Mouse (Mus musculus): ENCODE results near the gene Stx1a. TPM values are rescaled to one million over a fixed set of nuclear protein-coding genes. Genes with fewer than 3 reads are reported as not detected.
"Not testable (repeated sequence)": the region's sequence is repeated elsewhere in the genome, so short reads cannot be mapped to it uniquely, and the experiment has no call there.

The Stx1a gene
- polyA plus RNA-seq, 1 experiment, result 10.2 TPM

- H3K4me3 ChIP-seq (ENCODE audit: insufficient read depth, low read length), result peak within 1 kb of the TSS; percentile 89
- no peaks in the 10 kb centered on the region for H3K4me1 ChIP-seq (ENCODE audit: control insufficient read depth, insufficient read depth, low read length)
- TF ChIP-seq CTCF (IDR thresholded peaks at IDR 0.05; ENCODE audit: borderline replicate concordance, insufficient read depth, low read length) (no peak), POLR2A (IDR thresholded peaks at IDR 0.05; ENCODE audit: low read depth, low read length) (peak; percentile 86)
- H3K27ac ChIP-seq (ENCODE audit: insufficient read depth, low read length), result no peak within 1 kb of the TSS
Measured at GRCm38 (mm10) chr5:135063629-135064381, 40.5 kb downstream of the Stx1a start, which contains the start of gene Dnajc30. TSS of gene Dnajc30 (plus strand) at chr5:135064202.

- Histone ChIP-seq H3K27ac (ENCODE audit: insufficient read depth, low read length) (no peak overlapping the region), H3K4me1 (ENCODE audit: control insufficient read depth, insufficient read depth, low read length) (no peaks in the 10 kb centered on the region), H3K4me3 (ENCODE audit: insufficient read depth, low read length) (peak overlapping the region; percentile 89)
- no peak for TF ChIP-seq CTCF (IDR thresholded peaks at IDR 0.05; ENCODE audit: borderline replicate concordance, insufficient read depth, low read length)
- TF ChIP-seq POLR2A (IDR thresholded peaks at IDR 0.05; ENCODE audit: low read depth, low read length), result no peak
Measured at GRCm38 (mm10) chr5:135064382-135064766, 41.1 kb downstream of the Stx1a start.

GRCm38 (mm10) chr5:135064909-135065446 lies 41.7 kb downstream of the Stx1a start, which contains the start of gene Bud23:
TSS of gene Bud23 (minus strand) at chr5:135064959.
- H3K27ac ChIP-seq (ENCODE audit: insufficient read depth, low read length); H3K4me1 ChIP-seq (ENCODE audit: control insufficient read depth, insufficient read depth, low read length): not testable (repeated sequence)
- H3K4me3 ChIP-seq (ENCODE audit: insufficient read depth, low read length), result peak within 1 kb of the TSS; percentile 89

GRCm38 (mm10) chr5:135066008-135066407 lies 42.7 kb downstream of the Stx1a start:
- no peaks in the 10 kb centered on the region for H3K4me1 ChIP-seq (ENCODE audit: control insufficient read depth, insufficient read depth, low read length)
- no peak overlapping the region for H3K4me3 ChIP-seq (ENCODE audit: insufficient read depth, low read length)
- TF ChIP-seq CTCF (IDR thresholded peaks at IDR 0.05; ENCODE audit: borderline replicate concordance, insufficient read depth, low read length), result no peak
- TF ChIP-seq POLR2A (IDR thresholded peaks at IDR 0.05; ENCODE audit: low read depth, low read length), result no peak
- no peak overlapping the region for H3K27ac ChIP-seq (ENCODE audit: insufficient read depth, low read length)

GRCm38 (mm10) chr5:135070448-135070847 lies 47.2 kb downstream of the Stx1a start:
- Histone ChIP-seq H3K4me1 (ENCODE audit: control insufficient read depth, insufficient read depth, low read length) (no peaks in the 10 kb centered on the region), H3K27ac (ENCODE audit: insufficient read depth, low read length) (no peak overlapping the region), H3K4me3 (ENCODE audit: insufficient read depth, low read length) (no peak overlapping the region)
- no peak for TF ChIP-seq POLR2A (IDR thresholded peaks at IDR 0.05; ENCODE audit: low read depth, low read length)

GRCm38 (mm10) chr5:135072061-135072460 lies 48.8 kb downstream of the Stx1a start:
- TF ChIP-seq POLR2A (IDR thresholded peaks at IDR 0.05; ENCODE audit: low read depth, low read length) (no peak), CTCF (IDR thresholded peaks at IDR 0.05; ENCODE audit: borderline replicate concordance, insufficient read depth, low read length) (no peak)
- H3K4me1 ChIP-seq (ENCODE audit: control insufficient read depth, insufficient read depth, low read length), result no peaks in the 10 kb centered on the region
- H3K4me3 ChIP-seq (ENCODE audit: insufficient read depth, low read length), result no peak overlapping the region
- H3K27ac ChIP-seq (ENCODE audit: insufficient read depth, low read length), result no peak overlapping the region

GRCm38 (mm10) chr5:135072720-135073119 lies 49.4 kb downstream of the Stx1a start:
- no peak for TF ChIP-seq POLR2A (IDR thresholded peaks at IDR 0.05; ENCODE audit: low read depth, low read length)
- TF ChIP-seq CTCF (IDR thresholded peaks at IDR 0.05; ENCODE audit: borderline replicate concordance, insufficient read depth, low read length), result no peak
- no peak overlapping the region for H3K4me3 ChIP-seq (ENCODE audit: insufficient read depth, low read length)
- H3K27ac ChIP-seq (ENCODE audit: insufficient read depth, low read length), result no peak overlapping the region
- no peaks in the 10 kb centered on the region for H3K4me1 ChIP-seq (ENCODE audit: control insufficient read depth, insufficient read depth, low read length)

GRCm38 (mm10) chr5:135073349-135074150 lies 50.3 kb downstream of the Stx1a start:
- H3K4me1 ChIP-seq (ENCODE audit: control insufficient read depth, insufficient read depth, low read length), result no peaks in the 10 kb centered on the region
- H3K27ac ChIP-seq (ENCODE audit: insufficient read depth, low read length), result no peak overlapping the region
- TF ChIP-seq CTCF (IDR thresholded peaks at IDR 0.05; ENCODE audit: borderline replicate concordance, insufficient read depth, low read length) (no peak), POLR2A (IDR thresholded peaks at IDR 0.05; ENCODE audit: low read depth, low read length) (no peak)
- no peak overlapping the region for H3K4me3 ChIP-seq (ENCODE audit: insufficient read depth, low read length)

- Histone ChIP-seq H3K4me3 (ENCODE audit: insufficient read depth, low read length) (no peak overlapping the region), H3K4me1 (ENCODE audit: control insufficient read depth, insufficient read depth, low read length) (no peaks in the 10 kb centered on the region)
Measured at GRCm38 (mm10) chr5:135075655-135076054, 52.4 kb downstream of the Stx1a start.

GRCm38 (mm10) chr5:135076368-135076767 lies 53.1 kb downstream of the Stx1a start:
- no peak overlapping the region for H3K4me3 ChIP-seq (ENCODE audit: insufficient read depth, low read length)
- no peak overlapping the region for H3K27ac ChIP-seq (ENCODE audit: insufficient read depth, low read length)
- TF ChIP-seq POLR2A (IDR thresholded peaks at IDR 0.05; ENCODE audit: low read depth, low read length), result no peak
- TF ChIP-seq CTCF (IDR thresholded peaks at IDR 0.05; ENCODE audit: borderline replicate concordance, insufficient read depth, low read length), result no peak

More at GRCm38 (mm10) chr5:135075655-135076054, 52.4 kb downstream of the Stx1a start:
- H3K27ac ChIP-seq (ENCODE audit: insufficient read depth, low read length), result no peak overlapping the region
- no peak for TF ChIP-seq POLR2A (IDR thresholded peaks at IDR 0.05; ENCODE audit: low read depth, low read length)
- TF ChIP-seq CTCF (IDR thresholded peaks at IDR 0.05; ENCODE audit: borderline replicate concordance, insufficient read depth, low read length), result no peak

More at GRCm38 (mm10) chr5:135076368-135076767, 53.1 kb downstream of the Stx1a start:
- no peaks in the 10 kb centered on the region for H3K4me1 ChIP-seq (ENCODE audit: control insufficient read depth, insufficient read depth, low read length)
